Mouse (Mus musculus): Measurements from ENCODE around the gene Tprn.

GRCm38 (mm10) chr2:25289651-25290050, 27.2 kb downstream of the Tprn start, which contains the start of gene Lrrc26:
- TF ChIP-seq CTCF (IDR thresholded peaks at IDR 0.05; ENCODE audit: borderline replicate concordance, insufficient read depth, low read length), result no peak
- TF ChIP-seq POLR2A (IDR thresholded peaks at IDR 0.05; ENCODE audit: low read depth, low read length), result no peak
